Mouse (Mus musculus) left cerebral cortex, postnatal 25 days (tissue): ENCODE measurements around the gene Fut8. TPM values are rescaled to one million over a fixed set of nuclear protein-coding genes. Genes with fewer than 3 reads are reported as not detected.

Experiments used
- DNase-seq, 2 experiments: peaks; one replicate each; pipeline ENCODE4 v3.0.0; 2022; ENCODE audit warnings: low spot score in 2 of 2, mixed read lengths in 1 of 2
- intact Hi-C: fragments of 180-260 bp; cut with DNase I; formaldehyde crosslinking; loops from one replicate; pipeline ENCODE4 v1.15.1; 2025
- total RNA-seq, 2 experiments: library from RNA; stranded (reverse); gene quantifications; 2 replicates each; pipeline ENCODE4 v1.2.3; 2021

The Fut8 gene
- total RNA-seq, 2 experiments from 2014 or later: 66.2 to 72.1 TPM

DNA sequence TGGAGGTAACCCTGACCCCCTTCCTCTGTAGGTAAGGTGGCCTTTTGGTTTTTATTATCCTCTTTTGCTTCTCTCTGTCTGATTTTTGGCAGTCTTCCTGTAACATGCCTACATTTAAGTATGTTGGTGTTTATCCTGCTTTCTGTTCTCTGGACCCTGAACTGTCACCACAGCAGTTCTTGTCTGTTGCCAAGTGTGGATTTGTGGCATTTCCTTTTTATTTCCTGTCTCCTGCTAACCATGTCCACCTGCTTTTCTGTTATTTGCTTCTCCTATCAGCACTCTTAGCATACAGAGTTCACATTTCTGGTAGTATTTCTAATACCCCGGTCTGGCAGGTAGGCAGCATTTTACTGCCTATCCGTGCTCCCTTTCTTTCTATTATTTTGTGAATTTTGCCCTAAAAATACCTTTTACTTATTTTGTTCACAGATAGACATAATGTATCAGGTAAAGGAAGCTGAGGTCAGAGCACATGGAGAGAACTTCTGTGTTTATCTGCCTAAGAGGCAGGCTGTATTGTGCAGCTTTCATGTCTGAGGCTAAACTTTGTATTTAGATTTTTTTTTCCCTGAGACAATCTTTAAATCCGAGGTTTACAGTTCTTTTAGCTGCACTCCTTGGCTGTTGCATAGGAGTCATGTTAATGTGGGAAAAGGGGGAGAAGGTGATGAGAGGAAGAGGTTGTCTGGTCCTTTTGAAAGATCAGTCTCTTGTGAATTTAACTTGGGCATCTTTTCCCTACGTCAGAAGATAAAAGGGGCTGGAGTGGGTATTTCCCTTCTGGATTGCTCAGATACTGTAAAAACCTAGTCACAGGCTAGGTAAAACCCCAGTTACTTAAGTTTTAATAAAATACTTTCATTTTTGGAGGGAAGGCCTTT is 54.7 kb downstream of the Fut8 start:
- intact Hi-C loops: no loop called here
- no peak for DNase-seq

DNA sequence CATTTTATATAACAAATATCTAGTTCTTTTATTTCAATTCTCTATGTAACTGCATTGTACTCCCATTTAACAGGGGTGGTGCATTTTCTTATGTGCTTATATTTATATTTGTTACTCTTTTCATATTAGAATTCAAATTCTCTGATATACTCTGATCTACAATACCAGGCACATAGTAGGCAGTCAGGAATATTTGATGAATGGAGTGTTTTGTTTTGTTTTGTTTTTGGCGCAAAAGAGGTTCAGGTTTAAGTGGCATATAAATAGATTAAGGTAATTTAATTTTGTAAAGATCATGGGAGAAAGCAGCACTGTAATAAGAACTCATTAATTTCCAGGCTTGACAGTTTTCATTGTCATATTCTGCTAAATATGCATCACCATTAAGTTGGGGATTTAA is 58.2 kb downstream of the Fut8 start:
- intact Hi-C loops: no loop called here
- DNase-seq: no peak

DNA sequence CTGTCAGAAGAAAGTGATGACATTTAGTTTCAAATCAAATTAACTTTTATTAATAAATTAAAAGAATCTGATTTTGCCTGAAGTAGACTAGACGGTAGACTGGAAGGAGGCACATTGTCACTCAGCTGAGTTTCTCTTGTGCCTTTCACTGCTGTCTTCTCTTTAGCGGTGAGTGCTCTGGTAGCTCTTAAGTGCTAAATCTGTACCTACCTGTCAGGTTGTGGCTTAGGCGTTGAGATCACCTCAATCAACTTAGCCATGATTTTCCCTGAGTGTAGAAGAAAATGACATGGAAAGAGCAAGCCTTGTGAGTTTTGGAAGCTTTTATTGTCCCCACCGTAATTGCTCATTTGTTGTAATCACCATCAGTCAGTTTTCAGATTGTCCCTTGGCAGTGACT is 59.2 kb downstream of the Fut8 start:
- intact Hi-C loops: no loop called here
- no peak for DNase-seq

DNA sequence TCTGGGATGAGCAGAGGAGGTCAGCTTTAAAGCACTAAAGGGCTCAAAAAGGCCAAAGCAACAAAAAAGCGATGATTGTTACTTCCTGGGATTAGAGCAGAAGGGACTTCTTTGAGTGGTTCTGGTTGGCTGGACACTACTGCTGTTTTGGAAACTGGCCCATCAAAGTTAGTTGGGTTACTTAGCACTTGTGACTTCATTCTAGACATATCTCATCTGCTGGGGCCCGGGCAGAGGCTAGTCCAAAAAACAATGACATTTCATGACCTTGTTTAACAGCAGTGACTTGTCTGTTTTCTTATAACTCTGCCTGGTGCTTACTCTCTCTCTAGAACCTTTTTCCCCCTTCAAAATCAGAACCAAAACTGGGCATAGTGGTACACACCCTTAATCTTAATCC is 59.9 kb downstream of the Fut8 start:
- DNase-seq: no peak
- intact Hi-C loops: no loop called here

DNA sequence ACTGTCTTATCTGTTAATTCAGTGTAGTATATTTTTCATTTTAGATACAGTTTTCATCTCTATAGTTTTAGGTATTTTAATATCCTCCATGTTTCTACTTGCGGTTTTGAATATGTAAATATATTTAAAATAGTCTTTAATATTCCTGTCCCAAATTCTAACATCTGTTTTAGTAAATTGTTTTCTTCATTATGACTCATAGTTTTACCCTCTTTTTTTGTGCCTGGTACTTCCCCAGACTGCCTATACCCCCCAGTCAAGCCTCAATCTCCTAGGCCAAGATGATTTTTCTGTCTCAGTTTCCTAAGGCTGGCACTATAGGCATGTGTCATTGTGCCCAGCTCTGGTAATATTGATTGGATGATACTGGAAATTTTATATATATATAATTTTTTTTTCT is 64.1 kb downstream of the Fut8 start:
- no peak for DNase-seq
- intact Hi-C loops: no loop called here

DNA sequence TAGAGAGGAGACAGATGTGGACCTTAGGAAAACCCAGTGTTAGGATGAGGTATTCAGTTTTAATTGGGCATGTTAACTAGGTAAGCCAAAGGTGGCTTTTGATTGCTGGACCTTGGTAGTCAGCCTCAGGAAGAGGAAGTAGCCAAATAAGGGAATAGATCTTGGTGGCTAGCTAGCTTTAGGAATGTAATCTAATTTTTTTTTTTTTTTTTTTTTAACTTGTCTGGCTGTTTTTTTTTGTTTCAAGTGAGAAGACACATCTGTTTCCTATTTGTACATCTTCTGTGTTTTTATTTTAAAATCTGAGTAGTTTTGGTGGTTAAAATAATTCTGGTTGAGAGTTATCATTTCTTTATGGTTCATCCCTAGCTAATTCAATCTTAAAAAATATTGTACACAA is 65.4 kb downstream of the Fut8 start:
- no peak for DNase-seq
- intact Hi-C loops: no loop called here

DNA sequence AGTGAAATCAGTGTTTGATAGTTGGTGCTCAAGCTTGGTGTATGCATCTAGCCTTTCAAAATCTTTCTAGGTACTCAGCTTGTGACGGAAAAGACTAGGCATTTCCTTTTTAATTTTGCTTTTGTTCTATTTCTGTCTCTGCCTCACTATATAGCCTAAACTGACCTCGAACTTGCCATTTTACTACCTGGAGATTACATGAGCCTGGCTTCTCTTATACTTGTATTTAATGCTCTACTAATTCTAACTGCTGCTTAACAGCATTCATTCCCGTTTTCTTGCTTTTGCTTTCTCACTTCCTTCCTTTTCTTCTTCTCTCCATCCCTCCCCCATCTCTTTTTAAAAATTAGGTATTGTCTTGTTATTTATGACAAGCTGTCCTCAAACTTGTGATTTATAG is 67.6 kb downstream of the Fut8 start:
- intact Hi-C loops: no loop called here
- DNase-seq: no peak

DNA sequence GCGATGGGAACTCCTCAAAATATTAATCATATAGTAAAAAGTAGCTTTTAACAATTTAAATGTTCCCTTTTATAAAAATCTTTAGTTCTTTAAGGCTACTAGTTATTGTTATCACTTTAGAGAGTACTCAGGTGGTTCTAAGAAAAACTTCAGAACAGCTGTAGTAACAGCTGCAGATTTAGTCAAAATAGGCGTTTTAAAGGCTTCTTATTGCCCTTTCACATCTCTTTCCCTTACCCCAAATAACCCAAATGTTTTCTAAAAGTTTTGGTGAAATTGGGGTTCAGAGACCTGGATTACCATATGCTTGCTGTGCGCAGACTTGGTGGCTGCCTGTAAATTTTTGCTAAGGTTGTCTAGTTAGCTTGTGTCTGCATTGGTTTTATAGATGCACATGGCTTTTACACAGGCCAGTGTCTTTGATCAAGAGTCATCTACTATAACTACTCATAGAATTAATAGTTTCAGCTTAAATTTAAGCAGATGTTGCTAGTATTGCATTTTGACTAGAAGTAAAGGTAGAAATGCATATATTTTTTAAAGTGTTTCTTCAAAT is 68.9 kb downstream of the Fut8 start:
- DNase-seq: no peak
- intact Hi-C loops: no loop called here

DNA sequence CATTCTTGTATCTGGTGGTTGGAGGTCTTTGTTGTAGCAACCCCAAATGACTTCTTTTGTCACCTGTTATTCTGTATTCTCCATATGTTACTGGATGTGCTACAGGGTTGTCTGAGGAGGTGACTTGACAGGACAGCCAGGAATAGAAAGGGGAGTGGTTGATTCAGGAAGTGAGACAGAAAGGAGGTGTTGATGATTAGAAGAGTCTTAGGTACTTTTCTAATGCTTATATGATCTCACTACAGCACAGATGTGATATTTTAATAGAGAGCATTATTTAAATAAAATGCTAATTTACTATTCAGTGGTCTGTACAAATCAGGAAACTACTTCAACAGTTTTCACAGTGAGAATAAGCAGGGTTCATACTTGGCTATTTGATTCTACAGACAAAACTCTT is 71.6 kb downstream of the Fut8 start:
- DNase-seq: no peak
- intact Hi-C loops: no loop called here

DNA sequence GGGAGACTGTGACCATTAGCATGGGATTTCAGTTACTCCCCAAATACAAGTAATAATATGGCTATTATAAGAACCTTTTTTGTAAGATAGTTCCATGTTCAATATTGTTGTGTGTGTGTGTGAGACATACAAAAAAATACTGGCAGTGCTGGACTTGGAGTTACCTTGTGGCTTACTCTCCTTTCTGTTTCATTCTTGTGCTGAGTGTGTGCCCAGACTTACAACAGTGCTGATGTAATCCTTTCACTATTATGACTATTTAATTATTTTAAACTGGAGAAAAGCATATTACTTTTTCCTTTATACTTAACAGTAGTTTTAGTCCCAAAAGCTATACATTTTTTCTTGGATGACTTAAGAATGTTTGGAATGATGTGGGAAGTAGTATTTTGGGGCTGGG is 75.6 kb downstream of the Fut8 start:
- no peak for DNase-seq
- intact Hi-C loops: no loop called here

DNA sequence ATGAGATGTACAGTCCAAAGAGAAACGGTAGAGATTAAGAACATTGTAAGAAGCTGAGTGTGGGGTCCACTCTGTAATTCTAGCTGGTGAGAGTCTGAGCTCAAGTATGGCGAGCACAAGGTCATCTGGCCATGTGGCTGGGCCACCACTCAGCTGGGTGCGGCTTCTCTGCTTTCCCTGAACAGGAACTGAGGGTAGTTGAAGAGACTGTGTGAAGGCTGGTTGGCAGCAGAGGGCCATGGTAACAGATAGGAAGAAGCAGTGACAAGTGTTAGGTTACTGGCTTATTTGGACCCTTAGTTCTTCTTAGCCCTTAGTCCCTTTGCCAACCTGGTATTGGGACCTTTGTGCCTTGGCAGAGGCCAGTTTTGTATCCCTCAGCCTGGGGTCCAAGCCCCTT is 86.2 kb downstream of the Fut8 start:
- DNase-seq: no peak
- intact Hi-C loops: no loop called here

DNA sequence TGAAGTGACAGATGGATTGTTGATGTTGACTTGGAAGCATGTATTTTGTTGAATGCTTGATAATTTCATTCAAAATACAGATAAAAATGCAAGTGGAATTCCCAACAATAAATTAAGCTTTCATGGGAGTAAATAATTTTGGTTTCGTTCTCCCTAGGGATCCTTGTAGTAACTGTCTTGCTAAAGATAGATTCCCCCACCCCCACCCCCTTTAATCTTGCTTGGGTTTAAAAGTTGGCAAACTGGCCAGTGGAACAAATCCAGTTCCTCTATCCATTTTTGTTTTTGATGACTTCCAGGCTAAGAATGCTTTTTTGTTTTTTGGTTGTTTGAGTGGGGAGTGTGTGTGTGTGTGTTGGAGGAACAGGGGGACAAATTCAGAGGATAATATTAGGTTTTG is 108.6 kb downstream of the Fut8 start:
- DNase-seq: no peak
- intact Hi-C loops: no loop called here

DNA sequence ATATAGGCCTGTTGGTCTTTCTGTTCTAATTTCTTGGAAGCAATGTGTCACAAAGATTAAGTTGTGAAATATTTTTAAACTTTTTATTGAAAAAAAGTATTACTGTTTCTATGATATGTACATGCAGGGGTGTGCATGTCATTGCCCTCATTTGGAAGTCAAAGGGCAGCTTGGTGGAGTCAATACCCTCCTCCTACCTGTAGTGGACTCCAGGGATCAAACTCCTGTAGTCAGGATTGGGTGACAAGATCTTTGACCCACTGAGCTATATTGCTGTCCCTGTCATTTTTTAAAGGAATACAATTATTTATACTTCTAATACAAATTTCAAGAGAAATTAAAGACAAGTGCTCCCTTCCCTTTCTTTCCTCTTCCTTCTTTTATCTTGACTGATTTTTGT is 111.6 kb downstream of the Fut8 start:
- intact Hi-C loops: no loop called here
- DNase-seq: no peak

DNA sequence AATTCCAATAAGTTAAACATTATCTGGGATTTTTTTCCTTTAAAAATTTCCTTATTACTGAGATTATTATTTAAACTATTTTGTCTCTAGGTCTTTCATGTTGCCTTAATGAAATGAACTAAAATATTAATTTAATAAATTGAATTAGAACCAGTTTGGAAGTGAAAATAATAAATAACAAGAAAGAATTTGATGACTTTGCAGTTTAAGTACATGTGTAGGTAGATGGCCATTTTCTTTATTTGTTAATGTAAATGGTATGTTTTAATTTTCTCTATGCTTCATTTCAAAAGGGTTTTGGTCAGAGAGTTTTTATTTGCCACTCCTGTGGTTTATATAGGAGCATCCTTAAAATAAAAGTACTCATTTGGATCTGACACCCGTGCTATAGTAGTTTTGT is 177.8 kb downstream of the Fut8 start:
- intact Hi-C loops: no loop called here
- no peak for DNase-seq

DNA sequence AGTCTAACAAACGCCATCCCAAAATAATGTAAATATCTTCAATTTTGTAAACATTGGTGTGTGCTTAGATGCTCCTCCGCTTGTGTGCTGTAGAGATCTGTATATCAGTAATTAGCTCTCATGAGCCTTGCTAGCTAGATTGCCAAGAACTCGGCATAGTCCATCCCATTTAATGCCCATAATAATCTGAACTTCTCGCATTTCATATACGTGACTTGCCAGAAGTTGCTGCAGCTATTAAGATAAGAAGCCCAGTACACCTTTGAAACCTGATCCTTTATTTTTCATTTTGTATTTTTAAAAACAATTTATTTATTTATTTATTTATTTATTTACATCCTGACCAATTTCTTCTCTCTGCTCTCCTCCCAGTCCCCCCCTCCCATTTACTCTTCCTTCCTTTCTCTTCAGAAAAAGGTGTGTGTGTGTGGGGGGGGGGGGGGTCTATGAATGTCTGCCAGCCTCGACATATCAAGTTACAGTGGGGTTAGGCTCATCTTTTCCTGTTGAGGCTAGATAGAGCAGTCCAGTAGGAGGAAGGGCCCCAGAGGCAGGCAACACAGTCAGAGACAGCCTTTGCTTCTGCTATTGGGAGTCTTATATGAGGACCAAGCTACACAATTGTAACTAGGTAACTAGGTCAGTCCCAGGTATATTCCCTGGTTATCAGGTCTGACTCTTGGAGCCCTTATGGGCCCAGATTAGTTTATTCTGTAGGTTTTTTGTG is 183.9 kb downstream of the Fut8 start:
- intact Hi-C loops: no loop called here
- DNase-seq: no peak

DNA sequence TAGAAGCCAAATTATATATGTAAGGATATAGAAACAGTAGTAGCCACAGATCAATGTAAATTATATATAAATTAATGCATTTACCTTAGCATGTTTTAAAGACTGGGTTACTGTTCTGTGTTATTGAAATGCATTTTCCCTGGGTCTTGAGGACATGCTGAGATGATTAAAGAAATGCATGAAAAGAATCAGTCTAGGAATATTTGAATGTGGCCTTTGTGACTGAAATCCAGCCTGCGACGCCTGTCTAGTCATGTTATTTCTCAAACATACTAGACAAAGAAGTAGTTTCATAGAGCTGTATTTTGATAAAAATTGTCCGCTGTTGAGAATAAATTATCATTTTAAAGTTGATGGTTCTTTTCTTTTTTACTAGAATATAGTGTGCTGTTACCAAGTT is 188.2 kb downstream of the Fut8 start:
- intact Hi-C loops: no loop called here
- DNase-seq: no peak

DNA sequence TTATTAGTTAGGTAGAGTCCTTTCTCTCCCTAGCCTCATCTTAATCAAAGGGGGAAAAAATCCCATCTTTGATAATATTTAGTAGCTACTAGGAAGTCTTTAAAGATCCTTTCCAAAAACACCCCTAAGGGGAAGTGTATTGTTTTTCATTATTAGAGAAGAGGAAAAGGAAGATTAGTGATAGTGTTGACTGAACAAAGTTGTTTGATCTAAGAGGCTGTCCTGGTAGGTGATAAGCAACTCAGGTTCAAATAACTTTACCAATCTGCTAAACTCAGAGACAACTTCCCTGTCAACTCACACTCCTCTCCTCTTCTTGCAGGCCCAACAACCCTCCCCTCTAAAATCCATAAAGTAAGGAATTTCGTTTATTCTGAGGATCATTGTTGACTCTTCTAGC is 190.2 kb downstream of the Fut8 start:
- DNase-seq: no peak
- intact Hi-C loops: no loop called here

DNA sequence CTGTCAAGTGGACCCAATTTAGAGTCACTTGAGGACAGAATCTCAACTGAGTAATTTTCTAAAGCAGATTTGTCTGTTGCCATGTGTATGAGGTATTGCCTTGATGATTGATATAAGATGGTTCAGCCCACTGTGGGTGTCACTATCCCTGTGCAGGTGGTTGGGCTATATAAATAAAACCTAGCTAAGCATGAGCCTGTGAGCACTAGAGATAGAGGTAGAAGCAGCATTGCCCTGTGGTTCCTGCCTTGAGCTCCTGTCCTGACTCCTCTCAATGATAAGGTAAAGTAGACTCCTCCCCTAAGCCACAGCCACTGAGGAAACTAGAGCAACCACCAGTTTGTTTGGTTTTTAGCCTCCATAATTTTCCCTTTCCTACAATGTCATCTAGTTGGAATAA is 191.5 kb downstream of the Fut8 start:
- intact Hi-C loops: no loop called here
- DNase-seq: no peak

DNA sequence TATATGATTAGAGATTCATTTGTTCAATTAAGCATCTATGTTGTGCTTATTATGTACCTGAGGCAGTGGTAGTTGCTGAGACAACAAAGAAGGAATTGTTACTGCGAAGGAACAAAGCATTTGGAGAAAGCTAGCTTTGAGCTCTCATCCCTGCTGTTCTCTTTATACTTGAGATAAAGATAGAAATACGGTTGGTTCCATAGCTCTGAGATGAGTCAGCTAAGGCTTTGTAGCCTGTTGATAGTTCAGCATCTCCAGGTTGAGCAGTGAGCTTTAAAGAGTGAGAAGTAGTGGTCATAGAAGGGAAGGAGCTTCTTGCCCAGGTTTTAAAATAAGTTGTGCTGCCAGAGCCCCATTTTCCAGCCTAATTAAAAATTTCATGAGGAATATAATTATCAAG is 198.8 kb downstream of the Fut8 start:
- DNase-seq: peak in 1 of 2 experiments; percentile 10

DNA sequence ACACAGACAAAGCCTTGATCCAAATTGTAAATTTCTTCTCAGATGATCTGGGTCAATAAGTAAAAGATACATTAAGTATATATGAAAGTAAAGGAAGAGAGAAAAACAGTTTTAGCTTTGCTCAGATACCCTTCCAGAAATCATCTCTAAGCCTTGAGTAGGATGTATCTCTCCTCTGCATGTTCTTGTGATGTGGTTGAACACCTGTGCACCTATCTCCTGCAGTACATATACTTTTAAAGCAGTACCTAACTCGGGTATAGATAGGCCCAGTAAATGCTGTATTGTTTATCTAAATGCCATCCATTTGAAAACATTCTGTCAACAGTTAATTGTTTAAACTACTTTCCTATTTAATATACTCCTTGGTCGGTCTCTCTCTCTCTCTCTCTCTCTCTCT is 212.9 kb downstream of the Fut8 start:
- intact Hi-C loops: no loop called here
- DNase-seq: no peak

More for the DNA sequence above, 198.8 kb downstream of the Fut8 start:
- intact Hi-C loops: no loop called here

DNA sequence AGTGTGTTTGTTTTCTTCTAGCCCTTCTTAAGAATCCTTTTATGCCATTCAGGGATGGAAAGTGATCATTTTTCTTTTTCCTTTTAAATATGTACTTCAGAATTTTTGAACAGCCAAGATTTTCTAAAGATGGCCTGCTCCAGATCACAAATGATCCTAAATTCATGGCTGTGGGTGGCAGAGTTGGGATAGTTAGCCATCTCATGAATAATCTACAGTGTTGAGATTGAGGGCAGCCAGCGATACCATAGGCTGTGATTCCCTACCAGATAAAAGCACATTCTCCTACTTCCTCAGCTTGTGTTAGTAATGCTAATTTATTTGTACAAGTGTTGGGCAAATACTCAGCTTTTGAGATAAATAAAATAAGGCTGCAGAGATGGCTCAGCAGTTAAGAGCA is 228.3 kb downstream of the Fut8 start:
- intact Hi-C loops: no loop called here
- DNase-seq: peak in 1 of 2 experiments; percentile 47
